Mouse (Mus musculus) layer of hippocampus, postnatal 10 days (tissue): ENCODE measurements around the gene Homer1. TPM values are rescaled to one million over a fixed set of nuclear protein-coding genes. Genes with fewer than 3 reads are reported as not detected.

ENCODE experiments used
- DNase-seq, 2 experiments: peaks; one replicate each; pipeline ENCODE4 v3.0.0; 2021; ENCODE audit warnings: low spot score in 2 of 2
- long read RNA-seq: library from polyadenylated mRNA; stranded (forward); transcript quantifications from one replicate; pipeline ENCODE4 v2.0.0, GENCODE M21; 2023
- total RNA-seq, 2 experiments: library from RNA; stranded (reverse); gene quantifications; 2 replicates each; pipeline ENCODE4 v1.2.3; 2021

Homer1 gene
- 100 to 1,000 TPM; 128 to 134 TPM for total RNA-seq
- long read RNA-seq, full-length matches to known transcripts = 26 of 36 reads
- long read RNA-seq, partial matches to known transcripts = 7 of 36 reads
- long read RNA-seq, other reads (novel, unspliced or antisense) = 3 of 36 reads

- no peak for DNase-seq
These were observed at the start of gene Homer1 for GRCm38 (mm10) chr13:93299316-93299715. TSS of gene Homer1 (plus strand) at chr13:93299635.

- DNase-seq = no peak
These were observed 47.7 kb upstream of the Homer1 start for GRCm38 (mm10) chr13:93251732-93252131.

- DNase-seq = no peak
These were observed 47.3 kb upstream of the Homer1 start for GRCm38 (mm10) chr13:93252175-93252574.

GRCm38 (mm10) chr13:93252941-93253340, 46.5 kb upstream of the Homer1 start:
- no peak for DNase-seq

GRCm38 (mm10) chr13:93267151-93267550, 32.3 kb upstream of the Homer1 start:
- no peak for DNase-seq

GRCm38 (mm10) chr13:93300581-93300980, 1.1 kb downstream of the Homer1 start:
- DNase-seq = no peak

GRCm38 (mm10) chr13:93301060-93301459, 1.6 kb downstream of the Homer1 start:
- DNase-seq = no peak

- DNase-seq = no peak
These were observed 3.6 kb downstream of the Homer1 start for GRCm38 (mm10) chr13:93302846-93303562.

GRCm38 (mm10) chr13:93303563-93304250, 4.3 kb downstream of the Homer1 start:
- DNase-seq = peak; percentile 97

- peak in 1 of 2 experiments; percentile 70 for DNase-seq
These were observed 5.0 kb downstream of the Homer1 start for GRCm38 (mm10) chr13:93304251-93305001.

GRCm38 (mm10) chr13:93305149-93305548, 5.7 kb downstream of the Homer1 start:
- DNase-seq = no peak

- DNase-seq = no peak
These were observed 6.2 kb downstream of the Homer1 start for GRCm38 (mm10) chr13:93305636-93306035.

- DNase-seq = no peak
These were observed 7.1 kb downstream of the Homer1 start for GRCm38 (mm10) chr13:93306545-93306944.

- no peak for DNase-seq
These were observed 8.3 kb downstream of the Homer1 start for GRCm38 (mm10) chr13:93307700-93308099.

GRCm38 (mm10) chr13:93309295-93309694, 9.9 kb downstream of the Homer1 start:
- no peak for DNase-seq

GRCm38 (mm10) chr13:93312518-93312917, 13.1 kb downstream of the Homer1 start:
- no peak for DNase-seq

- DNase-seq = no peak
These were observed 14.9 kb downstream of the Homer1 start for GRCm38 (mm10) chr13:93314322-93314721.

GRCm38 (mm10) chr13:93320089-93320488, 20.7 kb downstream of the Homer1 start:
- no peak for DNase-seq

- DNase-seq = no peak
These were observed 26.9 kb downstream of the Homer1 start for GRCm38 (mm10) chr13:93326326-93326725.

GRCm38 (mm10) chr13:93331721-93332120, 32.3 kb downstream of the Homer1 start:
- DNase-seq = no peak

GRCm38 (mm10) chr13:93332491-93332890, 33.1 kb downstream of the Homer1 start:
- no peak for DNase-seq

- no peak for DNase-seq
These were observed 35.9 kb downstream of the Homer1 start for GRCm38 (mm10) chr13:93335337-93335736.
